Mouse (Mus musculus) heart, postnatal 0 days (tissue): ENCODE measurements around the gene Ctdsp2. TPM values are rescaled to one million over a fixed set of nuclear protein-coding genes. Genes with fewer than 3 reads are reported as not detected.

Experiments
- ATAC-seq: fragments of 200-750 bp; cut with Nextera tagmentation; 2 replicates; pipeline ENCODE4 v1.8.0; 2017; ENCODE audit warnings: low read depth, moderate number of reproducible peaks, moderate library complexity; ENCODE audit not compliant: insufficient read depth
- DNase-seq: peaks from one replicate; pipeline ENCODE4 v3.0.0-alpha.2; 2016; ENCODE audit warnings: low spot score
- H3K27ac ChIP-seq: fragments of 300-500 bp; sonication (generic); 2 replicates; pipeline ENCODE4 v1.5.1; 2014; ENCODE audit warnings: low read depth, mild to moderate bottlenecking
- H3K27me3 ChIP-seq: fragments of 300-500 bp; sonication (generic); 2 replicates; pipeline ENCODE4 v1.6.1; 2014; ENCODE audit warnings: low read length, mixed read lengths; ENCODE audit not compliant: control insufficient read depth, insufficient read depth
- H3K36me3 ChIP-seq: fragments of 300-500 bp; sonication (generic); replicated peaks from 2 replicates; pipeline ENCODE4 v1.6.1; 2014; ENCODE audit warnings: low read length, mixed read lengths; ENCODE audit not compliant: control insufficient read depth, insufficient read depth
- H3K4me1 ChIP-seq: fragments of 300-500 bp; sonication (generic); 2 replicates; pipeline ENCODE4 v1.6.1; 2014; ENCODE audit warnings: antibody characterized with exemption; ENCODE audit not compliant: control insufficient read depth, insufficient read depth
- H3K4me2 ChIP-seq: fragments of 300-500 bp; sonication (generic); 2 replicates; pipeline ENCODE4 v1.6.1; 2014; ENCODE audit warnings: low read depth, mild to moderate bottlenecking, low read length, moderate library complexity
- H3K4me3 ChIP-seq: fragments of 300-500 bp; sonication (generic); 2 replicates; pipeline ENCODE4 v1.5.1; 2014; ENCODE audit warnings: low read depth, low read length
- H3K9ac ChIP-seq: fragments of 300-500 bp; sonication (generic); replicated peaks from 2 replicates; pipeline ENCODE4 v1.6.1; 2014; ENCODE audit warnings: low read depth, low read length, mixed read lengths
- H3K9me3 ChIP-seq: fragments of 300-500 bp; sonication (generic); replicated peaks from 2 replicates; pipeline ENCODE4 v1.6.1; 2016; ENCODE audit warnings: low read length; ENCODE audit not compliant: control insufficient read depth
- CTCF ChIP-seq: IDR thresholded peaks from 2 replicates; pipeline ENCODE4 v1.5.1; 2016; ENCODE audit warnings: antibody characterized with exemption, control low read depth, low read depth
- EP300 ChIP-seq: IDR thresholded peaks from 2 replicates; pipeline ENCODE4 v1.6.1; 2016; ENCODE audit warnings: antibody characterized with exemption, low read depth
- WGBS: fragments of 180-500 bp; shearing (Covaris S2); extraction: QIAGEN DNeasy Blood & Tissue Kit; methylation state at CpG from one replicate; pipeline ENCODE4 v1.1.7; 2014; 5-methylcytosine and 5-hydroxymethylcytosine counted together
- polyA plus RNA-seq: library from polyadenylated mRNA; unstranded; fragments of >200 nt; fragmentation: Nextera tagmentation; extraction: Ambion mirVana; gene quantifications from 2 replicates; pipeline ENCODE4 v1.2.1, GENCODE M21; 2015
- total RNA-seq: library from RNA; depleted of rRNA; stranded (reverse); fragments of >200 nt; gene quantifications from 2 replicates; pipeline ENCODE4 v1.2.3, GENCODE M21; 2014; ENCODE audit warnings: low replicate concordance

Ctdsp2 gene
- total and polyA plus RNA-seq, 2 experiments from 2014 or later = 26.4 to 137 TPM

GRCm38 (mm10) chr10:126977076-126977475 lies 1.4 kb upstream of the Ctdsp2 start:
- Histone ChIP-seq H3K9ac (no peak overlapping the region), H3K4me1 (peaks cover 22% of the 10 kb centered on the region), H3K36me3 (no peaks in the 10 kb centered on the region), H3K27me3 (no peaks in the 10 kb centered on the region), H3K27ac (no peak overlapping the region), H3K9me3 (no peaks in the 10 kb centered on the region), H3K4me2 (no peak overlapping the region), H3K4me3 (no peak overlapping the region)
- TF ChIP-seq CTCF (no peak), EP300 (no peak)
- DNase-seq (peak; percentile 38), ATAC-seq (no peak)
- WGBS = 57% methylated on average over 4 of the region's 4 CpGs

GRCm38 (mm10) chr10:126979121-126979635 lies 661 bp downstream of the Ctdsp2 start:
- 0% methylated on average over 15 of the region's 62 CpGs for WGBS
- Histone ChIP-seq H3K9ac (peak overlapping the region; percentile 100), H3K36me3 (no peaks in the 10 kb centered on the region), H3K4me2 (peak overlapping the region; percentile 74), H3K27ac (peak overlapping the region; percentile 100), H3K4me3 (peak overlapping the region; percentile 88), H3K4me1 (peaks cover 34% of the 10 kb centered on the region), H3K9me3 (no peaks in the 10 kb centered on the region), H3K27me3 (no peaks in the 10 kb centered on the region)
- no peak for DNase-seq
- peak; percentile 14 for ATAC-seq
- no peak for TF ChIP-seq CTCF
- TF ChIP-seq EP300 = no peak

- Histone ChIP-seq H3K27ac (peak overlapping the region; percentile 100), H3K36me3 (no peaks in the 10 kb centered on the region), H3K9ac (peak overlapping the region; percentile 100), H3K9me3 (no peaks in the 10 kb centered on the region), H3K4me2 (peak overlapping the region; percentile 74), H3K4me3 (peak overlapping the region; percentile 88), H3K27me3 (no peaks in the 10 kb centered on the region), H3K4me1 (peaks cover 39% of the 10 kb centered on the region)
- WGBS = 0% methylated on average over 35 of the region's 57 CpGs
- ATAC-seq = no peak
- no peak for TF ChIP-seq EP300
- no peak for TF ChIP-seq CTCF
- no peak for DNase-seq
These were observed 1.2 kb downstream of the Ctdsp2 start for GRCm38 (mm10) chr10:126979636-126980151.

GRCm38 (mm10) chr10:126980221-126980932 lies 1.9 kb downstream of the Ctdsp2 start:
- 3% methylated on average over 16 of the region's 16 CpGs for WGBS
- no peaks in the 10 kb centered on the region for H3K27me3 ChIP-seq
- ATAC-seq = no peak
- peak overlapping the region; percentile 100 for H3K9ac ChIP-seq
- H3K4me2 ChIP-seq = peak overlapping the region; percentile 74
- H3K9me3 ChIP-seq = no peaks in the 10 kb centered on the region
- H3K4me1 ChIP-seq = peaks cover 46% of the 10 kb centered on the region
- H3K4me3 ChIP-seq = peak overlapping the region; percentile 88
- peak; percentile 31 for DNase-seq
- no peaks in the 10 kb centered on the region for H3K36me3 ChIP-seq
- peak overlapping the region; percentile 100 for H3K27ac ChIP-seq
- TF ChIP-seq CTCF = no peak
- no peak for TF ChIP-seq EP300

- Histone ChIP-seq H3K27me3 (no peaks in the 10 kb centered on the region), H3K4me2 (peak overlapping the region; percentile 74), H3K4me1 (peaks cover 53% of the 10 kb centered on the region), H3K9me3 (no peaks in the 10 kb centered on the region), H3K9ac (peak overlapping the region; percentile 100), H3K4me3 (peak overlapping the region; percentile 88), H3K27ac (peak overlapping the region; percentile 100), H3K36me3 (no peaks in the 10 kb centered on the region)
- ATAC-seq = no peak
- 5% methylated on average over 11 of the region's 11 CpGs for WGBS
- no peak for DNase-seq
- no peak for TF ChIP-seq CTCF
- no peak for TF ChIP-seq EP300
These were observed 2.5 kb downstream of the Ctdsp2 start for GRCm38 (mm10) chr10:126980933-126981530.
